Mouse (Mus musculus) right cerebral cortex, postnatal 36 days (tissue): ENCODE measurements at regions not wholly inside any gene's neighbourhood (a gene's known extent, or its start where the extent isn't known, plus 50 kb on each side); places are given as distances from the start of the nearest gene placed in this dataset.

ENCODE experiments used
- DNase-seq, 2 experiments: peaks; one replicate each; pipeline ENCODE4 v3.0.0; 2022; ENCODE audit warnings: low spot score in 2 of 2, mixed read lengths in 1 of 2

DNA sequence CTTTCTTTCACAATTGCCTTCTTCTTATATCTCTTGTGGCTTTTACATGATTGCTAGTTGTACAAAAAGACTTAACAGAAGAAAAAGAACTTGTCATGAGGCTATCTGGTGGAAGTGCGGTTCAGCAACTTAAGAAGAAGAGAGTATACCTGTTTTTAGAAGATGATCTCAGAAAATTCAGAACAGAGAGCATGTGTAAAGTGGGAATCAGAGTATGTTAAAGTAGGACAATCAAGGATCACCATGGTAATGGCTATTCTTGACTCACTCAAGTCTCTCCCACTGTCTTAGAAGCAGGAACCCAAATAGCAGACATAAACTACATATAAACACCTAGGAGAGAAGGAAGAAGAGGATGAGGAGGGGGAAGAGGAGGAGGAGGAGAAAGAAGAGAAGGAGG is 857.9 kb upstream of the Nr2f1 start:
- no peak for DNase-seq

DNA sequence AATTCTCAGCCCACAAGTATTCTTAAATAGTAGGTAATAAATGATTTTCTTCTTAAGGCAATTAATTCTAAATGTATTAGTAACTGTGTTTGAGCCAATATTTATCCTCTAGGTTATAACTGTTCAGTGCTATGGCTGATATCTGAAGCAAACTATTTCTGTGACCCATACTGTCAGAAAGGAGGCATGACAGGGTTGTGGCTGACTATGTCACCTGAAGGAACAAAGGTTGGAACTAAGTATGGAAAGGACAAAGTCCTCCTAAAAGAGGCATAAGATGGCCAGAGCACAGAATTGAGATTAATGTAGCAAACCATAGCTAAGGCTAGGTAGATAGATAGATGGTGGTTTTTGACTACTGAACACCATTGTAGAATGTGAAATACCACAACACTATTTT is 854.9 kb upstream of the Nr2f1 start:
- DNase-seq = no peak

DNA sequence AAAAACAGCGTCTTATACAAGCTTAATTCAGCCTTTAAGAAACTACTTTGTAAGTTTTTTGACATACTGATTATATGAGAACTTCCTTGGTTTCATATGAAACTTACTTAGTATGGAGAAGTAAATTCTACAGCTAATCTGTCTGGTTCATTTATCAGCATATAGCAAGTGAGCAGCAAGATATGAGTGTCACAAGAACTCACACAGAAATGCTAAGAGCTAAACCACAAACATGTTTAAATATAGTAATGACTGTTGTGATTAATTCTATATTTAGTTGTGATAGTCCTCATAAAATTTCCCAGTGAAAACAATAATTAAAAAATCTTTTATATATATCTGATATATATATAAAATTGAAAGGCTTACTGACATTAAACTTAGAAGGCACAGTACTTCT is 853.9 kb upstream of the Nr2f1 start:
- DNase-seq = no peak

DNA sequence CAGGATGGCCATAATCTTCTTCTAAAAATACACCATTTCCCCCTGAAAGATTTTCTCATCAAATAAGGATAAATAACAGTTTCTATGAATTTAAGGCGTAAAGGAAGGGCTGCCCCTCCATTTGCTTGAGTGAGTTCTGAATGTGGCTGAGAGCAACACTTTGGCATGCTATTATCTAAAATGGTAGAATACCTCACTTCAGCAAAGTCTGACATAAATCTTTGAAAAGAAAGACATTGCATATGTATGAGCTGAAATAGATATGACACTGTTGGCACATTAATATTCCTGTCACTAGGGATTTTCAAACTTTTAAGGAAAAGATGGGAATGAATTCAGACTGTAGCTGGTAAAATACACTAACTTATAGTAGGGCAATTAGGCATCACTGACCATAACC is 847.7 kb upstream of the Nr2f1 start:
- no peak for DNase-seq

DNA sequence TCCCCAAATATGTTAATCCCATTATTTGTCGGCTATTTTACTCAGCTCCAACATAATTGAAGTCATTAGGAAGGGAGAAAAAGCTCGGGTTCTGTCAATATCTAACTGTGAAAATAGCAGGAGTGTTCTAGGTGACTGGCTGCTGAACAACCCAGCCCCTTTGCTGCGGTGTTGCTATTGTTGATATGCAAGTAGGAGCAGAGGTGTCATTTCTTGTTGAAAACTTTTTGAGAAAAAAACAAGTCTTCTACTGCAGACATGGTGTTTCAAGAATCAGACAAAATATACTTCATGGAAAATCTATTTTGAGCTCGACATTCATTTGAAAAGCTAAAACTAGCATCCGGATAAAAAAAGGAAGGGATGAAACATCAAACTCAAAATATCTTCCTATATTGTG is 845.1 kb upstream of the Nr2f1 start:
- DNase-seq = no peak

DNA sequence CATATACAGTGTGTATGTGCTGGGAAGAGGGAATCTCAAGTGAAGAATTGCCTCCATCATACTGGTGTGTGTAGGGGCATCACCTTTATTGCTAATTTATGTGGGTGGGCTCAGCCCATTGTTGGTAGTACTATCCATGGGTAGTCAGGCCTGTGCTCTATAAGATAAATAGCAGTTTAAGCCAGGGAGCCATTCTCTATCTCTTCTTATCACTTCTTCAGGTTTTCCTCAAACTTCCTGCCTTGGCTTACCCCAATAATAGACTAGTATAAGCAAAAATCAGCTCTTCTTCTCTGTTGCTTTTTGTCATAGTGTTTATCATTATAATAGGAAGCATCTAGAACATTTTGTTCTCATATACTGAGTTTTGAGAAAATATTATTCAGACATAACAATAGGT is 838.3 kb upstream of the Nr2f1 start:
- no peak for DNase-seq

DNA sequence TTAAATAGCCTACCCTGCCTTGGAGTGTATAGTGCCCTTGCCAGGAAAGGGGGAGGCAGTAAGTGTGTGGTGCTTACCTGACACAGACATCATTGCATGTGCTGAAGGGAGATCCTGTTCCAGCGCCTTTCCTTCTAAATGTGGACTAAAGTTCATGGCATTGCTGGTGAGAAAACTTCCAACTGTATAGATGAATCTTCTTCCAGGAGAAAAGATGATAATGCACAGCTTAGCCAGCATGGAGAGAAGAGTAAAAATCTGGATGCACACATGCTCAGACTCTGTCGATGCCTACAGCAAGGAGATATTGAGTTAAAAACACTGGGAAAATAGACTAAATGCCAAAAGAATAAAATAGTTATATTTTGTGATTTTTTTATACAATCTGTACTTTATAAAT is 835.7 kb upstream of the Nr2f1 start:
- no peak for DNase-seq

DNA sequence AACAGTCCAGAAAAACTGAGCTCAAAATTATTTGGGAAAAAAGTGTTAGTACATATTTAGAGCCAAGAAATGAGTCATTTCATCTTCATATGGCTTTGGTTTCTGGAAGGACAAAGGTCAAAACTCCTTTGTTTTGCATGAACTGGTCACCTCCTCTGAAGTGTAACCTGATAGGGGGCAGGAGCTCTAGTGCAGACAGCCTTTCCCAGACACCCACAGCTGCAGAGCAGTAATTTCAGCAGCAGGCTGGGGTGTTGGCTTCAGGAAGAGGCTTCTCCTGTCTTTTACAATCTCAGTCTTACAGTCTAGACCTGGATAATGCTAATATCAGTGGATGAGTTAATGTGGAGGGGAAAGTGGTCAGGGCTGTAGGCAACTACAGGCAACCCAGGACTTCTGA is 830.4 kb upstream of the Nr2f1 start:
- no peak for DNase-seq

DNA sequence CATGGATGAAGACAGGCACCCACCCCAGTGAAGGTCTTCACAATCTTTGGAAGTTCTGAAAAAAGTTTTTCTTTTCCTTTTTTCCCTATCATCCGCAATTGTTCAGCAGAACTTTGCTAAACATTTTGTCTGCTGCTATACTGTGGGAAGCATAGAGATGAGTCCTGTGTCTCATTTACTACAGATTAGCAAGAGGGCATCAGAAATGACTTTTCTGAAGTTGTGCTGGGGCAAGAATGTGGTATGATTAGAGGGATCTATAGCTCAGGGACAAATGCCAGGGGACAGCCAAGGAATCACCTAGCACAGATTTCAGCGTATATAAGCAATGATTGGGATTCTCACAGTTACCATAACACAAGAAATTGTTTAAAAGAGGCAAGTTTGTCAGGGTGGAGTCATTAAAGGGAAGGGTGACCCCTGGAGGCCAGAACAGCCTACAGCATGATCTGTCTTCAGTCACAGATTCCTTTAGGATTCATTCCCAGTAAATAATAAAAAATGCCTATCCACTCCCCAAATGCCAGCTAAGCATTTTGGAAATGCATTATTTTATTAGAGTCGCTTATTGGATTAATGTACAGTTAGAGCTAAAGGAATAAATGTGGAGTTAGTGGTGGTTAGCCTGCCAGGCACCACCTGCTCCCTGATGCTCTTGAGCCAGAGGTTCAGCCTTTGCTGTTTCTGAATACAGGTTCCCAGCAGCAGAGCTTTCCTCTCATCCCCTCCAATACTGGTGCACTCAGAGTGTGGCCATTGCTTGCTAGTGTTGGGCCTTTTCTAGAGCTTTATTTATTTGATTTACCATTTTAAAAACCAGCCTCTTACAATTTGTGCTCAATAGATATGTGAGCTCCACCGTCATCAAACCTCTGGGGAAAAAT is 828.6 kb upstream of the Nr2f1 start:
- DNase-seq = peak in 1 of 2 experiments; percentile 4

DNA sequence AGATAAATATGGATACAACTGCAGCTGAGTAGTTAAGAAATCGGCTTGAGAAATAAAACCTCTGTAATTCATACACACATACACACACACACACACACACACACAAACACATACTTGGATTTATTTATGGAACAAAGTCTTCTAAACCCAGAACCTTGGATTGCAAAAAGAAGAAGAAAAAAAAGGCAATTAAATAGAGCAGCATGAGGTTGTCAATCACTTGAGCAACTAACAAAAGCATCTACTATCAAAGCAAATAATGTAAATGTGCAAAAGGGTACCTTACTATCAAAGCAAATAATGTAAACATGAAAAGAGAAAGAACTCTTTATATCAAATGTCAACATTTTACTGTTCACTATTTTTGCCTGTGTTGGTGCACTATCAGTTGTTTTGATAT is 826.1 kb upstream of the Nr2f1 start:
- no peak for DNase-seq

DNA sequence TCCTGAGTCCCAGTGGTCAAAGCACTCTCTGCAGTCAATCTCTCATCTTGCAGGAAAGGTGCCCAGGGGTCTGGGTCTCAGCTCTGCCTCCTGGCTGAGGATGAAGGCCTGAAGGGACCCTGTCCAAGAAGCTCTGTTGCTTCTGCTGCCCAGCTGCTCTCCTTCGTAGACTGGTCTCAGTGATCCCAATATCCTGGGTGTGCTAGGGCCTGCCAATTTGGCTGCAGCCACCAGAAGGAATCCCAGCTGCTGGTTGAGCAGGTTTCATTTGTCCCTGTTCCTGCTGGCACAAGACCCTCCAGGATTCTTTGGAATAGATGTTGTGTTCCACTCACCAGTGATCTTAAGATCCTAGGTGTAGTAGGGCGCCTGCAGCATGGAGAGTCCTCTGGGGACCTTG is 818.5 kb upstream of the Nr2f1 start:
- DNase-seq = no peak

DNA sequence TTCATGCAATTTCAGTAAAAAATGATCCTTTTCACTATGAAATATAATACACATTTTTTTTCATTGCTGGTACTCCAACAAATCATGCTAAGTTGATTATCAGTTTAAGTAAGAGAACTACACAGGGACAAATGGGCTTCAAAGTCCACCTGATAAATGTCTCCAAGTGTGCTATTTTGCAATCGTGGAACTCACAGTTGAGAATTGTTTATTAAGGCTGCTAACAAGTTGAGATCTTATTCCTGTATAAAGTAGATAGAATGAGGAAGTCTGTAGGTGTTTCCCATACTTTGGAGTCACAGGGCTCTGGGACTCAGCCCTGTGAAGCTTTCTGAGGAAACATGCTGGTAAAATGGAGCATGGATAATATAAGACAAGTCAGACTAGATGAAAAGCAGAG is 803.8 kb upstream of the Nr2f1 start:
- DNase-seq = no peak

DNA sequence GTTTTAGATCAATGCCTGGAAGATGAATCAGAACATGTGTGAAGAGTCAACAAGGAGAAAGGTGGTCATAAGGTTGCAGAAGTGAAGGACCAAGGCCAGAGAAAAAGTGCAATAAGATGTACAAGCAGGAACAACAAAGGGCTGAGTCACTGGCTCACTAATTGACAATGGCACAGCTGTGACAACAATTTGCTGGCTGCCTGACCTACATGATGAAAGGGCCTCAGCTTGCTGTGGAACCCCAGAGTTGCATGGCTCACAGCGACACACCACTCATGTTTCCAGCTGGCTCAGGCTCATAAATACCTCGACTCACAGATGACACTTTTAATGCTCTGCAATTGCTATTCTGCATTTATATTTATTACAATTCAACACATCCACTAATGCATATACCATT is 799.3 kb upstream of the Nr2f1 start:
- no peak for DNase-seq

DNA sequence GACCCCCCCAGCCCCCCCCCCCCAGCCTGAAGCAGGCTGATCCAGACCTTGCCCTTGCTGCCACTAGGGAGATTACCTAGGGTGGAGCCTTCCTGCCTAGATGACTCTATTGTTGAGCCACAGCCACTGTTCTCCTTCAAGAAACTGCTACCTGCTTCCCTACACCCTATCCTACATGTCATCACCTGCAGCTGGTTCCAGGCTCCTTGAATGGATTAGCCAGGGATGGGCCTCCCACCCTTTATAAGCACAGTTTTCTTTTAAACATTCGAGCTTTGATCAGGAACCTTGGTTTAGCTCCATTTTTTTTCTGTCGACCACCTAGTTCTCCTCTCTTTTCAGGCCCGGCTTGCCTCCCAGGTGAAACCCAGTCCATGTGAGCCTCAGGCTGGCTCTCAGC is 792.8 kb upstream of the Nr2f1 start:
- DNase-seq = no peak

DNA sequence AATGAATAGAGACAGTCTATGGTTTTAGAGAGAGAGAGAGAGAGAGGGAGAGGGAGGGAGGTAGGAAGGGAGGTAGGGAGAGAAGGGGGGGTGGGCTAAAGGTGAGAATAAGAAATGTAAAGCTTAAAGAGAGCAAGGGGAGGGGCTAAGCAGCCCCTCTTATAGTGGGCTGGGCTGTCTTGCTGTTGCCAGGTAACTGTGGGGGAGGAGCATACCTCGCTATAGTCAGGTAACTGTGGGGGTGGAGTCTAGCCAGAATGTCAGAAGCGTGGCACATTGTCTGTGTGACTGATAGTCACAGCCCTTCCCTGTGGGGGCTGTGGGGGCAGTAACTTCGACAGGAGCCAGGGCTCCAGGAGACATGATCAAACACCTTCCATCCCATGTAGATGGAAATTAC is 786.4 kb upstream of the Nr2f1 start:
- DNase-seq = no peak

DNA sequence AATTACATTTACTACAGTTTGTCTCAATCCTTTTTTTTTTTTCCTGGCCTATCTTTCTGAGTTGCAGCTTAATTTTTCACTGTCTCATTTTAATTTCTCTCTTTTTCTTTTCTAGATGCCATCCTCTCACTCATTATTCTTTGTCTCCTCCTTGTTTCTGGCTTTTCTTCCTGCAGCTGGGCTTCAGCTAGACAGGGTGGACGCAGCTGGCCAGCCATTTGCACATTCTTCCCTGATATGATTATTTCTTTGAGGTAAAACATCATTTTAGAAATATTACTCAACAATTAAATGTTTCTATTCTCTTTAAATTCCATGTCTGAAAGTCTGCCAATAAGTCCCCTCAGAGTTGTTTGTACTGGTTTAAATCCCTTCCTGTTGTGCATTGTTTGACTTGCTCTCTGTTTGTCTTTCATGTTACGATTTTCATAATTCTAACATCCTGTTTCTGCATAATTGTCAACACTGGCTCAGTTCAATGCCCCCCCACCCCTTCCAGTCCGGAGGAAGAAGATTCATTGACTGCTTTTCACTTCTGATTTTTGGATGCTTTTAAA is 777.7 kb upstream of the Nr2f1 start:
- no peak for DNase-seq

DNA sequence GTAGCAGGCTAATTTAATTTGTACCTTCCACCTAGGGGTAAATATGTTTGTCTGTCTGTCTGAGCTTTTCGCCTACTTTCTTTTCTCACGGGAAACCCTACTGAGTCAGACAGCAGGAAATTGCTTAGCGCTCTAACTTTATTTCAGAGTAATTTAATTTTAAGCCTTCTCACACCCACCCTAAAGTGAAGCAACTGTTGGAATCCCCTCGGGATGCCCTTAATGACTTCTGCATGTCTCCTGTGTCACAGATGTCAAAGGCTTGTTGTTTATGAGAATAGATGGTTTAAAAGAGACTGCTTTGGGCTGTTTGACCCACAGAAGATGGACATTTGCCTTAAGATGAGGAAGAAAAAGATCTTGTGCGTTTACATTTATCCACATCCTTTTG is 738.8 kb upstream of the Nr2f1 start:
- DNase-seq = no peak

DNA sequence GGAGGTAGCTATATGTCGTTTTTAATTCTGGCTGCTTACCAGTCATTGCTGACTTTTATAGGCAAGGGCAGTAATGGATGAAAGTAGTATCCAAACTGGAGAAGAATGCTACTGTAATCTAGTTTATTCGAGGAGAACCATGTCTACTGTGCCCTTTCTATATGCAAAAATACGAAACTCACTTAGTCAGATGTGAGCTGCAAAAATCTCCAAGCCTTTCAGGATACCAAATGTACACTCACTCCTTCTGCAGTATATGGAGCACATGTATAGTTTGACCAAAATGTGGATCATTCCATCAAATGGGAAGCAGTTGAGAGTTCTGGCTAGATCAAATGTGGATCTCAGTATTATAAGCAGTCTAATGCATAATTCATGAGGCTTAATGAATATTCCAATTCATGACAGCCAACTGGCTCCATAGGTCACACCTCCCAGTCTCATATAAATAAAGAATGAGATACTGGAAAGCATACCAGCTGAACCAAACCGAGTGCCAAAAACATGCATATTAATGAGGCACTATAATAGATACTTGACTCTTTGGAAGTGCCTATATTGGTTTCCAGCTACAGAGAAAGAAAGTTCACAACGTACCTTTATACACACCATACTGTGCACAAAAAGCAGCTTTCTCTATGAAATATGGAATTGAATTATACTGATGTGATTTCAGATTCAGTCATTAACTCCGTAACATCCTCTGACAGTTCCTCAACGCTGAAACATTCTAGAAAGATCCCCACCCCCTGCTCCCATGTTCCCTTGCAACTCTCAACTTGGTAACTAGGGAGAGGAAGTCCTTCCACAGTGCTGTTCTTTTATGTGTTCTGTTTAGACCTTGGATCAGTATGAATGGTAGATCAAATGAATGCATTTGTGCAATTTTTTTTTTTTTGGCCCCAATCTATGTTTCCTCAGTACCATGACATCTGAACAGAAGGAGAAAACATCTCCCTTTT is 738.1 kb upstream of the Nr2f1 start:
- no peak for DNase-seq

DNA sequence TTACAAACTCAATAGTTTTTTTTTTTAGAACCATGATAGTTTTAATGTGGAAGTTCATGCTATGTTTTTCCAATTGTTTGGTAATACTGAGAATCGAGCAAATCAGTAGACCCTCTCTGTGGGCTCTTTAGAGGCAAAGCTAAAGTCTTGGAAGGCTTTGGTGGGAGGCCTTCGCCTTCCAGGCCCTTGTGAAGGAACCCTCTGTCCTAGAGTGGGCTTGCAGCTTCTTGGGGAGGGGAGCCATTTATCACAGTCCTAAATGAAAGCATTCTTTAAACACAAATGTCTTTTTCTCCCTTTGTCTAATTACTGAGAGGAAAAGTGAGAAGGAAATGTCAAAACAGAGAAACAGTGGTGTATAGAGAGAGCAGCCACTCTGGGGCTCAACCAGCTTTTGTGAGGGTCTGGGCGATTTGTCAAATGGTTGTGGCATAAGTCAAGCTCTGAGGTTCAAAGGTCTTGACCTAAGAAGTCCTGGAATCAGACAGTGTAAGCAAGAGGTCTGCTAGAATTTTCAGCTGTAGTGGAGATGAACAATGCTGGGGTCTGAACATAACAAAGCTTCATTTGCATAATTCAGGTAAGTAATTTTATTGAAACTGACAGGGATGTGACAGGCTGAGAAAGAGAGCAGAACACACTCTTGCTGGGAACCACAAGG is 736.6 kb upstream of the Nr2f1 start:
- DNase-seq = no peak

DNA sequence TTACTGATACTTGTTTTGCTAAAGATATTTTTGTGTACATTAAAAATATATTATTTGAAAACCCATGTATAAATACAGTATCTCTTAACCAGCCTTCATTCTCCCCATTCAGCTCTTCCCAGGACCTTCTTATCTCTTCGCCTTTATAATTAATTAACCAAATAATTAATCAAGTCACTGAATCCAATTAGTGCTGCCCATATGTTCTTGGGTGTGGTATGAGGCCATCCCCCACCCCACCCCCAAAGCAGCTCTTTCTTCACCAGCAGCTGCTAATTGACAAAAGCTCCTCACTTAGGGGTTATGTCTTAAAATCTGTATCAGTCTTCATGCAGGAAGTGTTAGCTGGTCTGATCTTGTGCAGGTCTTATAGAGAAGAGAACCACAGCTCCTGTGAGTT is 728.8 kb upstream of the Nr2f1 start:
- no peak for DNase-seq

DNA sequence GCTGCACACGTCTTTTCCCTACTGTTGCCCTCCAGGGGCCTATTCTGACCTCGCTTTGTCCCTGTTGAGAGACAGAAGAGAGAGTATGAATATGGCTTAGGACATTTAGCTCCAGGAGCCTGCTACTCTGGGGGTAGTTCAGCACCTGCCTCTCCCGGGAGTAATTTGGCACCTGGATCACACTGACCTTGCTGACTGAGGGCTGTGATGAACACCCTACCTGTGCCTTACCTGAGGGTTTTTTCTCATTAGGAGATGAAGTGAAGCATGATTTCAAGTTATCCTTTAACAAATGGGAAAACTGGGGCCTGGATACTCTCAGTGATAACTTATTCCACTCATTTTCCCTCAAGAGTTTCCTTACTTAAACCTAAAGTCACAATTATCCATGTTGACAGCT is 721.2 kb upstream of the Nr2f1 start:
- no peak for DNase-seq

DNA sequence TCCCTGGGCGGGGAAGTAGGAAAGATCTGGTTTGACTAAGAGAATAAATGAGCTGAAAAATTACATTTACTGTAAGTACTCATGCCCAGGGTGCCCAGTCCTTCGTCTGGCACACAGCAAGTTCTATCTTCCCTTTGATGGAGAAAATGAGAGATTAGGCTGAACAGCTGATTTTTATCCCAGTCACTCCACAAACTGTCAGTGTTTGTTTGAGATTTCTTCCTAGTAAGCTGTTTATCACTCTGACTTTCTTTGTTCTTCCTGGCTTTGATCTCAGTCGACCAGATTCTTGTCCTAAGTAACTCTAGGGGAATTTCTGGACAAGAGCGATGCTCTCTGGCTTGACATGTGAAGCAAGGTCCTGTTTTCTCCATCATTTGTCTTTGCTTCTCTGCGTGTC is 710.3 kb upstream of the Nr2f1 start:
- DNase-seq = no peak
